Mouse (Mus musculus): ENCODE results near the gene Myo1h. TPM values are rescaled to one million over a fixed set of nuclear protein-coding genes. Genes with fewer than 3 reads are reported as not detected.

The Myo1h gene
- polyA plus RNA-seq, 1 experiment: 0.69 TPM

- TF ChIP-seq CTCF (IDR thresholded peaks at IDR 0.05; ENCODE audit: borderline replicate concordance, control insufficient read depth, extremely low read depth, insufficient read depth, low read length, poor library complexity): no peak
- TF ChIP-seq POLR2A (IDR thresholded peaks at IDR 0.05; ENCODE audit: control insufficient read depth, extremely low read depth, insufficient read depth, low read length, poor library complexity): no peak
- H3K36me3 ChIP-seq (ENCODE audit: control insufficient read depth, insufficient read depth, low read length): no peaks in the 10 kb centered on the region
- WGBS: 92% methylated on average over 22 of the region's 22 CpGs
- DNase-seq: no peak
- no peak overlapping the region for H3K27ac ChIP-seq (ENCODE audit: control insufficient read depth, insufficient read depth, low read length)
- H3K4me3 ChIP-seq (ENCODE audit: control insufficient read depth, insufficient read depth, low read length): no peak overlapping the region
- no peaks in the 10 kb centered on the region for H3K4me1 ChIP-seq (replicated peaks; ENCODE audit: control insufficient read depth, insufficient read depth, low read length)
- H3K27me3 ChIP-seq (ENCODE audit: control insufficient read depth, insufficient read depth, low read length): no peaks in the 10 kb centered on the region
These were observed 10.3 kb downstream of the Myo1h start for GRCm38 (mm10) chr5:114299156-114299855.

- TF ChIP-seq CTCF (IDR thresholded peaks at IDR 0.05; ENCODE audit: borderline replicate concordance, control insufficient read depth, extremely low read depth, insufficient read depth, low read length, poor library complexity): no peak
- TF ChIP-seq POLR2A (IDR thresholded peaks at IDR 0.05; ENCODE audit: control insufficient read depth, extremely low read depth, insufficient read depth, low read length, poor library complexity): no peak
- H3K36me3 ChIP-seq (ENCODE audit: control insufficient read depth, insufficient read depth, low read length): no peaks in the 10 kb centered on the region
- H3K4me3 ChIP-seq (ENCODE audit: control insufficient read depth, insufficient read depth, low read length): no peak overlapping the region
- H3K27ac ChIP-seq (ENCODE audit: control insufficient read depth, insufficient read depth, low read length): no peak overlapping the region
- H3K4me1 ChIP-seq (replicated peaks; ENCODE audit: control insufficient read depth, insufficient read depth, low read length): no peaks in the 10 kb centered on the region
- no peak for DNase-seq
- WGBS: 82% methylated on average over 24 of the region's 24 CpGs
- no peaks in the 10 kb centered on the region for H3K27me3 ChIP-seq (ENCODE audit: control insufficient read depth, insufficient read depth, low read length)
These were observed 11.1 kb downstream of the Myo1h start for GRCm38 (mm10) chr5:114299883-114300610.

GRCm38 (mm10) chr5:114303166-114303565 is 14.2 kb downstream of the Myo1h start:
- H3K27me3 ChIP-seq (ENCODE audit: control insufficient read depth, insufficient read depth, low read length): no peaks in the 10 kb centered on the region
- H3K4me1 ChIP-seq (replicated peaks; ENCODE audit: control insufficient read depth, insufficient read depth, low read length): no peaks in the 10 kb centered on the region

GRCm38 (mm10) chr5:114306496-114306895 is 17.5 kb downstream of the Myo1h start:
- DNase-seq: no peak
- no peak for TF ChIP-seq CTCF (IDR thresholded peaks at IDR 0.05; ENCODE audit: borderline replicate concordance, control insufficient read depth, extremely low read depth, insufficient read depth, low read length, poor library complexity)
- TF ChIP-seq POLR2A (IDR thresholded peaks at IDR 0.05; ENCODE audit: control insufficient read depth, extremely low read depth, insufficient read depth, low read length, poor library complexity): no peak
- 59% methylated on average over 5 of the region's 5 CpGs for WGBS

More at GRCm38 (mm10) chr5:114303166-114303565, 14.2 kb downstream of the Myo1h start:
- DNase-seq: no peak
- Histone ChIP-seq H3K4me3 (ENCODE audit: control insufficient read depth, insufficient read depth, low read length) (no peak overlapping the region), H3K36me3 (ENCODE audit: control insufficient read depth, insufficient read depth, low read length) (no peaks in the 10 kb centered on the region), H3K27ac (ENCODE audit: control insufficient read depth, insufficient read depth, low read length) (no peak overlapping the region)
- WGBS: 83% methylated on average over 6 of the region's 6 CpGs
- TF ChIP-seq CTCF (IDR thresholded peaks at IDR 0.05; ENCODE audit: borderline replicate concordance, control insufficient read depth, extremely low read depth, insufficient read depth, low read length, poor library complexity): no peak
- no peak for TF ChIP-seq POLR2A (IDR thresholded peaks at IDR 0.05; ENCODE audit: control insufficient read depth, extremely low read depth, insufficient read depth, low read length, poor library complexity)

DNA sequence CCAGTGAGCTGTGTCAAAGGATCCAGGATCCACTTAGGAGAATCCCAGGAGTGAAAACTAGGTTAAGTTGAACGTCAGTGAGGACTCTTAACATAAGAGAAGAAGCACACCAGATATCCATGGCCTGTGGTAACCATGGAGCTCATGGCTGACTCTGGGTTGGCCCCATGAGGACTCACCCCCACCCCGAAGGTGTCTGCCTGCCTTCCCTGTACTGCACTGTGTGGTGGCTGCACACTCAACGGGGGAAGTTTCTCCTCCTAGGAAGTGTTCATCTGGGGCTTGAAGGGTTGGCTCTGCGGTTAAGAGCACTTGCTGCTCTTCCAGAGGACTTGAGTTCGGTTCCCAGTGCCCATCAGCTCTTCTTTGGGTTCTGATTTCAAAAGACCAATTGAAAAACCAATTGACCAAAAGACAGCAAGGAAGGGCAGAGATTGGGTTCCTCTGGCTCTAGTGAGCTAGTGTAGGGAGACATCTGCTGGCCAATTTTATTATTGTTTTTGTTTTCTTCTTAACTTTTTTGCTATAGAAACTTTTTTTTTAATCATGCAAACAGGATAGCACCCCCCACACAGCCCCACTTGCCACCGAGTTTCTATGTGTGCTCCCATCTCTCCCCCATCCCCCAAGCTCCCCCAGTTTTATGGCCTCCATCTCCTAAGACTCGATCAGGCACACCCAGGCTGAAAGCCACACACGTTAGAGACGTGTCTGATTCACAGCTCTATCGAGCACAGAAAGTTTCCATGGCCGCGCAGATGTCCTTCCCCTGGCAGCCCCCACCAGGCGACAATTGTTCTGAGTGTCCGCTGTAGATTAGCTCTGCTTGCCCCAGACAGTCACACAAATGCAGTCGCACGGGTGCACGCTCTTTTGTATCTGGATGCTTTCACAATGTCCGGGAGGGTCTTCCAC is 20.1 kb downstream of the Myo1h start:
- Histone ChIP-seq H3K4me1 (replicated peaks; ENCODE audit: control insufficient read depth, insufficient read depth, low read length) (no peaks in the 10 kb centered on the region), H3K27ac (ENCODE audit: control insufficient read depth, insufficient read depth, low read length) (no peak overlapping the region), H3K36me3 (ENCODE audit: control insufficient read depth, insufficient read depth, low read length) (no peaks in the 10 kb centered on the region), H3K4me3 (ENCODE audit: control insufficient read depth, insufficient read depth, low read length) (no peak overlapping the region), H3K27me3 (ENCODE audit: control insufficient read depth, insufficient read depth, low read length) (no peaks in the 10 kb centered on the region)
- 61% methylated on average over 18 of the region's 18 CpGs for WGBS
- TF ChIP-seq CTCF (IDR thresholded peaks at IDR 0.05; ENCODE audit: borderline replicate concordance, control insufficient read depth, extremely low read depth, insufficient read depth, low read length, poor library complexity) (no peak; the same call in 1 of the 2 replicates), POLR2A (IDR thresholded peaks at IDR 0.05; ENCODE audit: control insufficient read depth, extremely low read depth, insufficient read depth, low read length, poor library complexity) (no peak)
- DNase-seq: no peak

More at GRCm38 (mm10) chr5:114306496-114306895, 17.5 kb downstream of the Myo1h start:
- no peaks in the 10 kb centered on the region for H3K27me3 ChIP-seq (ENCODE audit: control insufficient read depth, insufficient read depth, low read length)
- H3K4me3 ChIP-seq (ENCODE audit: control insufficient read depth, insufficient read depth, low read length): no peak overlapping the region
- no peak overlapping the region for H3K27ac ChIP-seq (ENCODE audit: control insufficient read depth, insufficient read depth, low read length)
- H3K36me3 ChIP-seq (ENCODE audit: control insufficient read depth, insufficient read depth, low read length): no peaks in the 10 kb centered on the region
- H3K4me1 ChIP-seq (replicated peaks; ENCODE audit: control insufficient read depth, insufficient read depth, low read length): no peaks in the 10 kb centered on the region

- Histone ChIP-seq H3K4me1 (replicated peaks; ENCODE audit: control insufficient read depth, insufficient read depth, low read length) (peaks cover under 1% of the 10 kb centered on the region; the same call in 1 of the 2 replicates), H3K27me3 (ENCODE audit: control insufficient read depth, insufficient read depth, low read length) (no peaks in the 10 kb centered on the region), H3K36me3 (ENCODE audit: control insufficient read depth, insufficient read depth, low read length) (no peaks in the 10 kb centered on the region), H3K27ac (ENCODE audit: control insufficient read depth, insufficient read depth, low read length) (no peak overlapping the region), H3K4me3 (ENCODE audit: control insufficient read depth, insufficient read depth, low read length) (no peak overlapping the region)
- TF ChIP-seq POLR2A (IDR thresholded peaks at IDR 0.05; ENCODE audit: control insufficient read depth, extremely low read depth, insufficient read depth, low read length, poor library complexity): no peak
- no peak for TF ChIP-seq CTCF (IDR thresholded peaks at IDR 0.05; ENCODE audit: borderline replicate concordance, control insufficient read depth, extremely low read depth, insufficient read depth, low read length, poor library complexity)
- WGBS: 79% methylated on average over 11 of the region's 11 CpGs
- DNase-seq: no peak
These were observed 20.7 kb downstream of the Myo1h start for GRCm38 (mm10) chr5:114309680-114310036.
